Mouse (Mus musculus): Measurements from ENCODE around the gene Hmgb1.

Hmgb1 gene

DNA sequence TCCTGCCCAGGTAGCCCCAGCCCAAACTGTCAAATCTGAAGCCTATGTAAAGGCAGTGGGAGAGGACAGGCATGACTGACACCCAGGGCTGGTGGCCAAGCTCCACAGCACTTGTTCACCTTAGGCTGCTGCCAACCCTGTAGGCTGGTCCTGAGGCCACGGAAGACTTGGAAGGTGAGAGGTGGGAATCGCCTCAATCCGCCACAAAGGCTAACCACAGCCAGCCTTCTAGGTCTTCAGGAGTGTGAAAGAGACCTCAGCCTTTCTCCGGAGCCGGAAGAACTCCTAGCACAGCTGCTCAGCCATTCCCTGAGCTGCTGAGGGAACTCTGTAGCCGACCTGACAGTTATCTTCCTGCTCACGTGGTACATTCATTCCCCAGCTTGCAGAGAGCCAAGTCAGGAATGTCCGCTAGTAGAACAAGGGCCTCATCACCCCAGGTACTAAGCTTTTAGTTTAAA is 116.8 kb downstream of the Hmgb1 start:
- in situ Hi-C loops (cut with MboI, MseI): no loop called here

- in situ Hi-C loops (cut with MboI, MseI): loop anchor here (5.0 kb wide), 1 partner anchor 129 kb away; no protein-coding TSS in a partner anchor
Observed at GRCm38 (mm10) chr5:149062833-149063232, 121.5 kb downstream of the Hmgb1 start.

GRCm38 (mm10) chr5:149053352-149054168 is 130.7 kb downstream of the Hmgb1 start:
- in situ Hi-C loops (cut with MboI, MseI): no loop called here

DNA sequence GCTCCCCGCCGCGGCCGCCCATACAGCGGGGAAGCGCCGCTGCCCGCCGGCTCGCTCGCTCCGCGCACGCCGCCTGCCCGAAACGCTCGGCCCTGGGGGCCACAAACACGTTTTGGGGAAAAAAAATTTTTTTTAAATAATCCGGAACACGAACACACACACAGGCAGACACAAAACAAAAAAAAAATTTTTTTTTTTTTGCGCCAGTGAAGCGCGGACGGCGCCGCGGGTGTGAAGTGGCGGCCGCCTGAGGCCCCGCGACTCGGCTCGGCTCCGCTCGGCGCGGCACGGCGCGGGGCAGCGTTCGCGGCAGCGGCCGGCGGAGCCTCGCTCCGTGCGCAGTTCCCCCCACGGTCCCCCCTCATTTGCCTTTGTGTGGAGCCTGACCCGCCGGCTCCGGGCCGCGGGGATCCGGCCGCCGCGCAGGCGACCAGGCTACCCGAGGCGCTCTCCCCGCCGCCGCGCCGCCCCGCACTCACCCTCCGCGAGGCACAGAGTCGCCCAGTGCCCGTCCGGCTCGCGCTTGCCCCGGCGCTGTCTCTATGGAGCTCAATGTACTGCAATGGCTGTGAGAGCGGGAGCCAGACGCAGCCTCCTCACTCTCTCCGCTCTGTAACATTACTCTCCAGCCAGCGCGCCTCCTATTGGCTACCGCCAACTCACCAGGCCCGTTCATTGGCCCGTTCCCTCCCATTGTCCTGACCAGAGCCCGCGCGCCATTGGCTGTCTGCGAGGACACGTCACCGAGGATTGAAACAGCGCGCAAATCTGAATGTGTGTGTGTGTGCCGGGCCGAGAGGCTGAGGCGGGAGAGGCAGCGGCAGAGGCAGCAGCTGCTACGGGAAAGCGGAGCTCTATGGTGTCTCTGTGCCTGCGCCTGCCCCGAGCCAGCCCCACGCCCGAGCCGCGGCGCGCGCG is 131.6 kb downstream of the Hmgb1 start:
- in situ Hi-C loops (cut with MboI, MseI): no loop called here

DNA sequence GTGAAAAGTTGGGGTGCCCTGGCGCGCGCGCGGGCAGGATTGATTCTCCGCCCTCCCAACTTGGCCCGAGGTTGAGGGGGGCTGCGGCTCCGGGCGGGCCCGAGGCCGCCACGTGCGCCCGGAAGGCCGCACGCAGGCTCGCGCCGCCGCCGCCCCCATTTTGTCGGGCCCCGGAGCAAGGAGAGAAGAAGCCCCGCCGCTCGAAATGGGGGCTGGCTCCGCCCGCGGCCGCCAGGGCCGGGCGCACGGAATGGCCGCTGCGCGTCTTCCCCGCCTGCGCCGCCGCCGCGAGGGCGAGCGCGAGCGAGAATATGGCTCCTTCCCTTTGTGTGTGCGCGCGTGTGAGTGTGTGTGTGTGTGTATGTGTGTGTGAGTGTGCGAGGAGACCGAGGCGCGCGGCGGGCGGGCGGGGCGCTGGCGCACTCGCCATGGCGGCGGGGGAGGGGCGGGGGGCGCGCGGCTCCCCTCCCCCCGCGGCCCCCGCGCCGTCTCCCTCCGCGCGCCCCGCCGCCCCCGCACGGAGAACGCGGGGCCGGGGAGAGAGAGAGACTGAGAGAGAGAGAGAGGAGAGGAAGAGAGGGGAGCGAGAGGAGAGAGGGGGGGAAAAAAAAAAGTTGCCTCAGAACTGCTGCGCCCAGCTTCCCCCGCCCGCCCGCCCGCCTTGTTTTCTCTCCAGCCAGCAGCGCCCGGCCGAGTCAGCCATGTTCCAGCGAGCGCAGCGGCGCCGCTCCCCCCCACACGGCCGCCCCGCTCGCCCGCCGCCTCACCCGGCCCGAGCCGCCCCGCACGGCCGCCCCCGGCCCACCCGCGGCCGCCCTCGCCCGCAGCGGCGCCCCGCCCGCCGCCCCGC is 132.5 kb downstream of the Hmgb1 start:
- in situ Hi-C loops (cut with MboI, MseI): no loop called here

DNA sequence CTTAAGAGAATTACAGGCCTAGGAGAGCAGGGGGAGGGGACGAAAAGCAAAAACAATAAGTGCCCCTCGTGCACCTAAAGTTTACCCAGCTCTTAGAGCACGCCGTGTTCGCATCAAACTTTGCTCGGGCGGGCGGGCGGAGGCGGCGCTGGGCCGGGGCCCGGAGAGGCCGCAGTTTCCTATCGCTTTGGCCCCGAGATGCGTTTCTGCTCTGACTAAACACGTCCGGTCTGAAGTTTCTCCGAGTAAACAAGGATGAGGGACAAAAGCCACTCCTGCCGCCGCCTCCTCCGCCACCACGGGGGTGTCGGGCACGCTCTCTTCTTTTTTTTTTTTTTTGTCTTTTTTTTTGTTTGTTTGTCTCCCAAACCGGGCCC is 133.1 kb downstream of the Hmgb1 start:
- in situ Hi-C loops (cut with MboI, MseI): no loop called here

DNA sequence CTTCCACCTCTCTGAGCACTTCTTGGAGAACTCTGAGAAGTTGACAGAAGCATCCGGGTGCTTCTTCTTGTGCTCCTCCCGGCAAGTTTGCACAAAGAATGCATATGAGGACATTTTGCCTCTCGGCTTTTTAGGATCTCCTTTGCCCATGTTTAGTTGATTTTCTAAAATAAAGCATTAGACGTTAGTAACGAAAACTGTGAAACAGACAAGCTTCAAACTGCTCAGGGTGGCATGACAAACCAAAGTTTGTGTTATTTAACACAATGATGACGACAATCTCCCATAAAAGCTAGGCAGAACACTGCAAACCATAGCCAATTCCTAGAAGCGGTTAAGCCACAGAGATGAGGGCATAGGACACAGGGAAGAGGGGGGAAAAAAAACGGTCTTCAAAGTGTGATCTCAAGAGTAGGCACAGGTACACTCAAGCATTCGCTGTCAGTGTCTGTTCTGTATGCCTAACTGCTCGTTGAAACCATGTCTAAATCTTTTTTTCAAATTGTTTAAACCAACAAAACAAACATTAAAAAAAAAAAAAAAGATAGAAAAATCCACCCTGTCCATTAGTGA is 133.6 kb downstream of the Hmgb1 start:
- in situ Hi-C loops (cut with MboI, MseI): no loop called here

DNA sequence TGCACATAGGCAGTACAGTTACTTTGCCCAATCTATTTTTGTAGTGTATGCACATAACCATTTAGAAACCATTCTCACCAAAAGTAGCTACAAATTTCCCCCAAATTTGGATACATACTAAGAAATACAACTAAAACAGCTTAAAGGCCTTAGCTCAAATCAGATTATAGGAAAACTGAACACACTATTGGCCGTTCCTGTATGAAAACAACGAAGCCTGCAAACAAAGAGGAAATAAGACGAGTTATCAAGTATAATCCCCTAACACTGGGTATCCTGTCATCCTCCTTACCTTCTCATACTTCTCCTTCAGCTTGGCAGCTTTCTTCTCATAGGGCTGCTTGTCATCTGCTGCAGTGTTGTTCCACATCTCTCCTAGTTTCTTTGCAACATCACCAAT is 134.9 kb downstream of the Hmgb1 start:
- in situ Hi-C loops (cut with MboI, MseI): no loop called here

GRCm38 (mm10) chr5:149048961-149049360 is 135.3 kb downstream of the Hmgb1 start:
- in situ Hi-C loops (cut with MboI, MseI): no loop called here

GRCm38 (mm10) chr5:149046650-149047049 is 137.6 kb downstream of the Hmgb1 start:
- in situ Hi-C loops (cut with MboI, MseI): no loop called here

GRCm38 (mm10) chr5:149045470-149046085 is 138.7 kb downstream of the Hmgb1 start:
- in situ Hi-C loops (cut with MboI, MseI): no loop called here

- in situ Hi-C loops (cut with MboI, MseI): no loop called here
Observed at GRCm38 (mm10) chr5:149045054-149045453, 139.2 kb downstream of the Hmgb1 start.

DNA sequence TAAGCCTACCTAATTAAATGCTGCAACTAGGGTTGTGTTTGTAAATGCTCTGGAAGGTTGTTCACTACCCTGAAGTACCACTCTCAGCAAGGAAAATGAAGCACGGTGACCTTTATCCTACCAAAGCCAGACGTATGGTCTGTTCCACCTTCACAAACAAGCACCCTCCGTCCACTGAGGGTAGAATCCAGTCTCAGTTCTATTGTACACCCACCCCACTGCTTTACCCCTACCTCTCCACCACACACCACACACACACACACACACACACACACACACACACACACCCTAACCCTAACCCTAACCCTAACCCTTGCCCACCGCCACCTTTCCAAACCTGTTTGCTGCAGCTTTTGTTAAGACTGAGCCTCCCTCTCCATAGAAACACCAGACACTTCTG is 140.2 kb downstream of the Hmgb1 start:
- in situ Hi-C loops (cut with MboI, MseI): no loop called here

- in situ Hi-C loops (cut with MboI, MseI): no loop called here
Observed at GRCm38 (mm10) chr5:149043240-149043639, 141.0 kb downstream of the Hmgb1 start.

- in situ Hi-C loops (cut with MboI, MseI): no loop called here
Observed at GRCm38 (mm10) chr5:149039825-149040224, 144.5 kb downstream of the Hmgb1 start.

DNA sequence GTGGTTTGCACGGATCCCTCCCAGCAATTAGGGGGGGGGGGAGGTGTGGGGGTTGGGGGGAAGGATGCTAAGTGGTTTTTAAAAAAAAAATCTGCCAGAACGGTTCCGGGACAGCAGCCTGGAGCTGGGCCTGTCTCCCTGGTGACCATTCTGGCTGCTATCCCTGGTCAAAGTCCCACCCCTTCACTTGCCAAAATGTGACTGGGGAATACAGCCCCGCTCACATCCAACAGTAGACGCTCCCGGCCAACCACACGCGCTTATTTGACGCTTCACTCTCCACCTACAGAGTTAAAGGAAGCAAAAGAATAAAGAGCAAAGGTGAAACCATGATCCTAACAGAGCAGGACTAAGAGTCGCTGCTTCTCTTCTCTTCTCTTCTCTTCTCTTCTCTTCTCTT is 146.6 kb downstream of the Hmgb1 start:
- in situ Hi-C loops (cut with MboI, MseI): no loop called here

DNA sequence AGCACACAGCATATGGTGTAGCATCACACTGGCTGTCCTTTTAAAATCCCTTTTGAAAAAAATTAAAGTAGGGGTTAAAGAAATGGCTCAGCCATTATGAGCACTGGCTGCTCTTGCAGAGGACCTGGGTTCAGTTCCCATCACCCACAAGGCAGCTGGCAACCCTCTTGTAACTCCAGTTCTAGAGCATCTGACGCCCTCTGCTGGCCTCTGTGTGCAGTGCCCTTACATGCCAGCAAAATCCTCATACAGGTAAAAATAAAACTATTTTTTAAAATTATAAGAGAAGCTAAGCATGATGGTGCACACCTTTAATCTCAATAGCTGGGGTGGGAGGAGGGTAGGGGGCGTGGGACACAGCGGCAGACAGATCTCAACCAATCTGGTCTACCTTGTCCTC is 147.4 kb downstream of the Hmgb1 start:
- in situ Hi-C loops (cut with MboI, MseI): no loop called here

- in situ Hi-C loops (cut with MboI, MseI): no loop called here
Observed at GRCm38 (mm10) chr5:149032438-149032837, 151.9 kb downstream of the Hmgb1 start.

- in situ Hi-C loops (cut with MboI, MseI): no loop called here
Observed at GRCm38 (mm10) chr5:149031199-149031750, 153.0 kb downstream of the Hmgb1 start.

GRCm38 (mm10) chr5:149030103-149030502 is 154.2 kb downstream of the Hmgb1 start:
- in situ Hi-C loops (cut with MboI, MseI): no loop called here
